Mouse (Mus musculus) embryonic fibroblast, embryonic 13.5 days (primary cell): ENCODE measurements around the gene Tmc2.

Experiments used
- CTCF ChIP-seq: IDR thresholded peaks from 2 replicates; pipeline ENCODE4 v1.5.1; 2011; ENCODE audit warnings: mild to moderate bottlenecking, control low read depth, low read length, moderate library complexity, borderline replicate concordance; ENCODE audit not compliant: insufficient read depth
- POLR2A ChIP-seq: IDR thresholded peaks from 2 replicates; pipeline ENCODE4 v1.6.1; 2011; ENCODE audit warnings: low read depth, mild to moderate bottlenecking, control low read depth, low read length, moderate library complexity

DNA sequence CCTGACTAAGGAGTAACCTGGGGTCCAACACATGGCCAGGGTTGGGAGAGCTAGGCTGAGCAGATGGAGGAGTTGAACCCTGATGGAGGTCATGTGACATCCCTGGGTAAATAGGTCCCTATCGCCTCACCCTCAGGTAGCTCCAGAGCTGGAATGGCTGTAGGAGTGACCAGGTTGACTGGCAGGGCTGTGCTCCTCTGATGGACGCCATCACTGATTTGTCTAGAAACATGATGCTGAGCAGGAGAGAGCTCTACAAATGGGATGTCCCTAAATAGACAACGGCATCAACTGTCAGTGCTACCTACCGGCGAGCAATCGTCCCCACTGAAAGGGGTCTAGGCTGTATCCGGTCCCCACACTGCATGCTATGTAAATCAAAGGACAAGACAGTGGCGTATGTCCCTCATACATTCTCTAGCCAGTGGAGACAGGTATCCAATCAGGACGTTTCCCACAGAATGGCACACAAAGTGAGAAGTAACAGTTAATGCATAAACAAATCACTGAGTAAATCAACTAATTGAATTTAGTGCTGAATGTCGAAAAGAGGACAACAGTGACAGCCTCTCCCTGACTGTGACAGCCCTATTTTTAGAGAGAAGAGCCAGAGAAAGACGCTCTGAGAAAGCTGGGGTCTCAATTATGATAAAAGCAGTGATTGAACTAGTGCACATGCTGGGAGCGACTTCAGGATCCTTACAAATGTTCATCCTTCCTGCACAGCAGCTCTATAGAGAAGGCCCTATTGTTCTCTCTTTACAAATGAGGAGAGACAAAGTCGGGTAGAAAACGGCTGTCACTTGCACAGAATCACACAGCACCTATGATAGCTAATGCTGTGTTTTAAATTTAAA lies 37.5 kb upstream of the Tmc2 start:
- TF ChIP-seq POLR2A = no peak
- TF ChIP-seq CTCF = no peak
